Mouse (Mus musculus): ENCODE measurements at regions not wholly inside any gene's neighbourhood (a gene's known extent, or its start where the extent isn't known, plus 50 kb on each side); places are given as distances from the start of the nearest gene placed in this dataset.
"Not testable (repeated sequence)": the region's sequence is repeated elsewhere in the genome, so short reads cannot be mapped to it uniquely, and the experiment has no call there.

DNA sequence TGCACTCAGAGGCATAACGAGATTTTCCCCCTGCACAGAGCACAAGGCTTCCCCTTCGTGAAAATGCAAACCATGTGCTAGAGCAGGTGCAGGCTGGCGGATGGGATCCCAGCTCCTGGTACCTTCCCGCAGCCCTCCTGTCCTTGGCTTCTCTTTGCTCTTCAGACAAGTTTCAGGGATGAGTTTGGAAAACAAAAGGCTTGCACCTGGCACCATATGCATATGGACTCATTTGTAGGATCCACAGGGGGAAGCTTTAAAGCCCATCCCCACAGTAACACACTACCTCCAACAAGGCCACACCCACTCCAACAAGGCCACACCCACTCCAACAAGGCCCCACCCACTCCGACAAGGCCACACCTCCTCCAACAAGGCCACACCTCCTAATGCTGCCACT lies 663.9 kb upstream of the Gm19410 start:
- DNase-seq (ENCODE audit: low read depth, low spot score), result no peak
- Histone ChIP-seq H3K27me3 (ENCODE audit: control insufficient read depth in 1 of 2, insufficient read depth in 2 of 2, low read length in 2 of 2) (no peaks in the 10 kb centered on the region), H3K9ac (ENCODE audit: control insufficient read depth, low read depth, low read length, poor library complexity, severe bottlenecking) (no peak overlapping the region), H3K79me2 (ENCODE audit: control insufficient read depth, insufficient read depth, low read length, poor library complexity) (no peaks in the 10 kb centered on the region), H3K4me3 (ENCODE audit: control insufficient read depth in 1 of 2, insufficient read depth in 1 of 2, low read depth in 2 of 2, low read length in 2 of 2) (no peak overlapping the region), H3K4me1 (ENCODE audit: control insufficient read depth in 1 of 2, insufficient read depth in 2 of 2, low read length in 2 of 2) (peaks cover 0 to 7% of the 10 kb centered on the region in 2 experiments; a peak in 1 of 4 replicates), H3K27ac (ENCODE audit: control insufficient read depth, low read depth, low read length) (no peak overlapping the region), H3K9me3 (replicated peaks; ENCODE audit: insufficient read depth, low read length) (no peaks in the 10 kb centered on the region), H3K36me3 (ENCODE audit: control insufficient read depth in 1 of 2, insufficient read depth in 2 of 2, low read length in 2 of 2) (peaks cover 0 to 2% of the 10 kb centered on the region in 2 experiments; a peak in 1 of 4 replicates)
- TF ChIP-seq NELFE (IDR thresholded peaks at IDR 0.05; ENCODE audit: low read depth, low read length), result no peak
- TF ChIP-seq TCF12 (IDR thresholded peaks at IDR 0.05; ENCODE audit: low read depth, low read length), result no peak
- no peak for TF ChIP-seq RAD21 (IDR thresholded peaks at IDR 0.05; ENCODE audit: low read depth, low read length)
- no peak for TF ChIP-seq MEF2A (IDR thresholded peaks at IDR 0.05; ENCODE audit: extremely low read depth, insufficient replicate concordance, low read depth, low read length, poor library complexity, severe bottlenecking)
- no peak for TF ChIP-seq MXI1 (IDR thresholded peaks at IDR 0.05; ENCODE audit: low read depth, low read length)
- no peak for TF ChIP-seq MYB (IDR thresholded peaks at IDR 0.05; ENCODE audit: low read depth, low read length)
- no peak for TF ChIP-seq ZNF384 (IDR thresholded peaks at IDR 0.05; ENCODE audit: low read depth, low read length)
- no peak for TF ChIP-seq MYC (IDR thresholded peaks at IDR 0.05; ENCODE audit: low read depth, low read length)
- no peak for TF ChIP-seq GATA1 (IDR thresholded peaks at IDR 0.05; ENCODE audit: low read depth, low read length)
- TF ChIP-seq SIN3A (IDR thresholded peaks at IDR 0.05; ENCODE audit: low read length), result no peak
- TF ChIP-seq CHD2 (IDR thresholded peaks at IDR 0.05; ENCODE audit: low read length), result no peak
- no peak for TF ChIP-seq ELF1 (IDR thresholded peaks at IDR 0.05; ENCODE audit: low read depth, low read length)
- TF ChIP-seq POLR2AphosphoS5 (IDR thresholded peaks at IDR 0.05; ENCODE audit: borderline replicate concordance, low read depth, low read length), result no peak
- TF ChIP-seq GABPA (IDR thresholded peaks at IDR 0.05; ENCODE audit: low read depth, low read length), result no peak

- H3K4me1 ChIP-seq (ENCODE audit: control insufficient read depth in 1 of 2, insufficient read depth in 2 of 2, low read length in 2 of 2); H3K79me2 ChIP-seq (ENCODE audit: control insufficient read depth, insufficient read depth, low read length, poor library complexity); H3K9ac ChIP-seq (ENCODE audit: control insufficient read depth, low read depth, low read length, poor library complexity, severe bottlenecking); H3K36me3 ChIP-seq (ENCODE audit: control insufficient read depth in 1 of 2, insufficient read depth in 2 of 2, low read length in 2 of 2); H3K27me3 ChIP-seq (ENCODE audit: control insufficient read depth in 1 of 2, insufficient read depth in 2 of 2, low read length in 2 of 2); H3K9me3 ChIP-seq (replicated peaks; ENCODE audit: insufficient read depth, low read length); H3K4me3 ChIP-seq (ENCODE audit: control insufficient read depth in 1 of 2, insufficient read depth in 1 of 2, low read depth in 2 of 2, low read length in 2 of 2): not testable (repeated sequence)
- peak; percentile 48 for DNase-seq (ENCODE audit: low read depth, low spot score)
- TF ChIP-seq GATA1 (IDR thresholded peaks at IDR 0.05; ENCODE audit: low read depth, low read length), result peak; percentile 19; the same call in 1 of the 2 replicates
- H3K27ac ChIP-seq (ENCODE audit: control insufficient read depth, low read depth, low read length), result peak overlapping the region; percentile 25; the same call in 1 of the 2 replicates
These were observed 663.5 kb upstream of the Gm19410 start for GRCm38 (mm10) chr8:35102102-35102501.

GRCm38 (mm10) chr8:35104465-35104876 lies 661.1 kb upstream of the Gm19410 start:
- not testable (repeated sequence) for H3K27ac ChIP-seq (ENCODE audit: control insufficient read depth, low read depth, low read length)
- DNase-seq (ENCODE audit: low read depth, low spot score), result peak; percentile 25

More at GRCm38 (mm10) chr8:35104465-35104876, 661.1 kb upstream of the Gm19410 start:
- H3K79me2 ChIP-seq (ENCODE audit: control insufficient read depth, insufficient read depth, low read length, poor library complexity); H3K4me3 ChIP-seq (ENCODE audit: control insufficient read depth in 1 of 2, insufficient read depth in 1 of 2, low read depth in 2 of 2, low read length in 2 of 2); H3K27me3 ChIP-seq (ENCODE audit: control insufficient read depth in 1 of 2, insufficient read depth in 2 of 2, low read length in 2 of 2); H3K9ac ChIP-seq (ENCODE audit: control insufficient read depth, low read depth, low read length, poor library complexity, severe bottlenecking); H3K36me3 ChIP-seq (ENCODE audit: control insufficient read depth in 1 of 2, insufficient read depth in 2 of 2, low read length in 2 of 2); H3K9me3 ChIP-seq (replicated peaks; ENCODE audit: insufficient read depth, low read length); H3K4me1 ChIP-seq (ENCODE audit: control insufficient read depth in 1 of 2, insufficient read depth in 2 of 2, low read length in 2 of 2): not testable (repeated sequence)
